Comparison of ENCODE assay signal across 15 mouse cellular contexts in genomic region chr3:156406136-156406535, GRCm38 (mm10).
"Had no signal": no experiment of that assay in that cellular context is flagged by ENCODE, and none has a peak within 500 bp of the region (broad histone marks: within the 10 kb centered on the region; RNA-seq: fewer than 3 reads in every experiment).

No protein-coding gene starts in this region.

- H3K4me2 ChIP-seq: neural tube, embryonic 13.5 days; neural tube, embryonic 15.5 days; stomach, embryonic 15.5 days had no signal

- H3K4me1 ChIP-seq: neural tube, embryonic 13.5 days; neural tube, embryonic 15.5 days; stomach, embryonic 15.5 days had no signal

- H3K9me3 ChIP-seq: neural tube, embryonic 13.5 days; neural tube, embryonic 15.5 days; stomach, embryonic 15.5 days had no signal

- H3K27me3 ChIP-seq: neural tube, embryonic 13.5 days; neural tube, embryonic 15.5 days; stomach, embryonic 15.5 days had no signal

- H3K36me3 ChIP-seq: neural tube, embryonic 13.5 days; neural tube, embryonic 15.5 days; stomach, embryonic 15.5 days had no signal

- H3K27ac ChIP-seq: neural tube, embryonic 13.5 days; neural tube, embryonic 15.5 days; stomach, embryonic 15.5 days; stomach, postnatal 0 days had no signal

- H3K4me3 ChIP-seq: neural tube, embryonic 13.5 days; neural tube, embryonic 15.5 days; stomach, embryonic 15.5 days had no signal

- DNase-seq: right cerebral cortex, adult 18-20 months; right cerebral cortex, postnatal 14 days; right cerebral cortex, postnatal 25 days; right cerebral cortex, postnatal 4 days; spleen, adult 18-20 months; thymus, adult 18-20 months; thymus, adult 2 months; thymus, postnatal 14 days; thymus, postnatal 25 days; thymus, postnatal 36 days; thymus, postnatal 4 days had no signal
